Mouse (Mus musculus) ES-Bruce4 (cell line): ENCODE data around the gene Ccdc33.

Experiments used
- CTCF ChIP-seq: IDR thresholded peaks from one replicate; pipeline ENCODE4 v1.8.1; 2011; ENCODE audit warnings: low read depth, low read length
- EP300 ChIP-seq: IDR thresholded peaks from 2 replicates; pipeline ENCODE4 v1.6.1; 2011; ENCODE audit warnings: low read depth, low read length; ENCODE audit not compliant: insufficient read depth
- POLR2A ChIP-seq: IDR thresholded peaks from one replicate; pipeline ENCODE4 v1.8.1; 2011; ENCODE audit warnings: low read length; ENCODE audit not compliant: insufficient read depth

- TF ChIP-seq CTCF (no peak), POLR2A (no peak), EP300 (no peak)
Measured at GRCm38 (mm10) chr9:58025995-58026394, 92.6 kb downstream of the Ccdc33 start.
